Mouse (Mus musculus) layer of hippocampus, postnatal 10 days (tissue): ENCODE data around the gene Uncx. TPM values are rescaled to one million over a fixed set of nuclear protein-coding genes. Genes with fewer than 3 reads are reported as not detected.
"Not testable (repeated sequence)": the region's sequence is repeated elsewhere in the genome, so short reads cannot be mapped to it uniquely, and the experiment has no call there.

ENCODE experiments used
- DNase-seq, 2 experiments: peaks; one replicate each; pipeline ENCODE4 v3.0.0; 2021; ENCODE audit warnings: low spot score in 2 of 2
- total RNA-seq, 2 experiments: library from RNA; stranded (reverse); gene quantifications; 2 replicates each; pipeline ENCODE4 v1.2.3; 2021

Gene Uncx
- total RNA-seq, 2 experiments from 2014 or later = 0.13 TPM; not detected in 1

DNA sequence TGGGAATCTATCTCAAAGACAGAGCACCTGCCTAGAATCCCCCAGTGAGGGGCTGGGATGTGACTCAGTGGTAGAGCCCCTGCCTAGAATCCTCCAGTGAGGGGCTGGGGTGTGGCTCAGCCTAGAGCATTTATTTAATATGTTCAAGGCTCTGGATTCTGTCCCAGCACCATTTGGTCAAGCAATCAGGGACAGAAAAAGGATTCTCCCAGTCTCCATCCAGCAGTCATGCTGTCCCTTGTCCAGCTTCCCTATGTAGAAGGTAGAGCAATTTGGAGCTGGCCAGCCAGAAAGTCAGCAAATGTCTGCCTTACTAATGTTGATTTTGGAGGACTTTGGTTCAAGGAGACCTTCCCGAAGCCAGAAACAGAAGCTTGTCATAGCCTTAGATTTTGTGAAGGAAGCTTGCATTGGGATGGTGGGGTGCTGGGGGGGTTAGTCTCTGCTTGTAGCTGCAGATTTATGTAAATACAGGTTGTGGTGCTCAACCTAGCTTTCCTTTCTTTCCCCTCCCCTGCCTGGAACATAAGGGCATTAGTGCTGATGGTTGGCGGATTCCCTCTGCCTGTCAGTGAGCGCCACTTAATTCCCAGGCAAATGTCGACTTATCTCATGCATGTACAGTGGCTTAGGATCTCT, 18.2 kb downstream of the Uncx start:
- DNase-seq = no peak

DNA sequence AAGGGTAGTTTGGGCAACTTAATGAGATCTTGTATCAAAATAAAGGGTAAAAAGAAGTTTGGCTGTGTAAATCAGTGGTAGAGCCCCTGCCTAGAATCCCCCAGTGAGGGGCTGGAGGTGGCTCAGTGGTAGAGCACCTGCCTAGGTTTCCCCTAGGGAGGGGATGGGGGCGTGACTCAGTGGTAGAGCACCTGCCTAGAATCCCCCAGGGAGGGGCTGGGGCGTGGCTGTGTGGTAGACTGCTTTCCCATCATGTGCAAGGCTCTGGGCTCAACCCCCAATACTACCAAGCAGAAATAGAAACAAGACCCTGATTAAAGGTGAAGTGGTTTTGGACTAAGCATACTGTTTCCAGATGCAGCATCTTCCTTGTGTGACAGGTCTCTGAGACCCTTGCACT, 21.4 kb downstream of the Uncx start:
- DNase-seq = no peak

DNA sequence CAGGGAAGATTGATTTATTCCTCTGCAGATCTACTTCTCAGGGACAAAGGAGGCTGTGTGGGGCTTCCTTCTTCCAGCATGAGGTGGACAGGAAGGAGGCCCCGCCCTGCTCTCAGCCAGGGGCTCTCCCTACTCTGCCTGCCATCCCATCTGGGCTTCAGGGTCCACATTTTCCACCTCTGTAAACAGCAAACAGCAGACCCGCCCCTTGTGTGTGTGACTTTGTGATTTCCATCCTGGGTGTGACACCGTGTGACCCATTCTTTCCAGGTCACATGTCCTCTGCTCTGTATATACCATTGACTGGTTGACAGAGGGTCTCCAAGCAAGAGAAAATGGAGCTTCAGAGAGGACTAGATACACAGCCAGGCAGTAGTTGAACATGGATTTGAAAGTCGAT, 22.2 kb downstream of the Uncx start:
- DNase-seq = no peak

DNA sequence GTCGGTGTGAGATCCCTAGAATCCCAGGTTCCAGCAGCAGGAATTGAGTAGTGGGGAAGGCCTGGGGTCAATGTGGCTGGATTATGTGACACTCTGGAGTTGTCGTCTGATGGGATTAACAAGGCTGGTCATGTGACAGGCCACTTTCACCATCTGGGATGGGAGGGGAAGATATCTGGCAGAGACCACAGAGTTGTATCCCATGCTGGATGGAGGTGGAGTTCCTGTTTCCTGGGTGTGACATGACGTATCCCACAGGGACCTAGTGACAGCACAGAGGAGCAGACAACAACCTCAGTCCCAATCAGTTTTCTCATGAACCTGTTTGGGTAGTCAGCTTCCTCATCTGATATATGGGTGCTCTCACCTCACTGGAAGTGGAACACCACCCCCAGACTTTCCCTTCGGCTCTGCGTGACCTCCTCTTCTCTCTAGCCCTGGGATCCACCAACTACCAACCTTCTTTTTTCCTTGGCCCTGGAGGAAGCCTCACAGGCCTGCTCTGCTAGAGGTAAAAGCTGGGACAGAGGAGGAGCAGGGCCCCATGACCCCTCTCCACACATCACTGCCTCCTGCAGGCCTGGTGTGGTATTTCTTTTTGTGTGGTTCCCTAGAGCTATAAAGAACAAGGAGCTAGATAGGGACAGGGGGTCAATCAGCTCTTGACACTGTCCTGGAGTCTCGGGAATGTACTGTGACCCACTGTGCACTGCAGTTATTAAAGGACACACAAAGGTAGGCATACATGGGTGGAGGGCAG, 23.5 kb downstream of the Uncx start:
- no peak for DNase-seq

DNA sequence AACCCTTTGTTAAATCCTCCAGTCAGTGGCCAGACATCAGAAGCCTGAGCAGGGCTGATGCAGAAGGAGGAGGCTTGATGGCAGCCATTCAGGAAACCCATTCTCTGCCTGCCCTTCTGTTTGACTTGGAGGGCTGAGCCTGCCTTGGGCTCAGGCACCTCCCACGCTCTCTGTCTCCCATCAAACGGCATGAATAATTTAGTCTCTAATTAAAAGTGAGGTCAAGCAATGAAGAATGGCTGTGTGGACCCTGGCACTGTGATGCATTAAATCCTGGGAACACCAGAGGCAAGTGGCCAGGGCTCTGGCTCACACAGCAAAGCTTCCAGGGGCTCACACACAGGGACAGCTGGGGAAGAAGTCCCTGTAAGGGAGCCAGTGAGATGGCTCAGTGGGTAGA, 24.8 kb downstream of the Uncx start:
- no peak for DNase-seq

DNA sequence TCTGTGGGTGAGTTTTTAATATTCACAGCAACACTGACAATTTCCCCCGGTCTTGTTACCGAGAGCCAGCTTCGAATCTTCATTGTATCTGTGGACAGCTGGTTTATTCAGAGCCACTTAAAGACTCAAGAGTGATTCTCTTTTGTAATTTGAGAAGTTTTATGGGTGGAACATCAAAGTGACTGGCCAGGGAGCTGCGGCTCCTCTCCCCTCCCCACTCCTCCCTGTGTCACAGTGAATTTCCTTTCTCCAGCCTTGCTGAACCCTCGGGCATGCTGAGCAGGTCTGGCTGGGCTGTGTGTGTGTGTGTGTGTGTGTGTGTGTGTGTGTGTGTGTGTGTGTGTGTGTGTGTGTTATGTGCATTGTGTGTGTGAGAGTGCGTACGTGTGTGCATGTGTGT, 29.2 kb downstream of the Uncx start:
- no peak for DNase-seq

DNA sequence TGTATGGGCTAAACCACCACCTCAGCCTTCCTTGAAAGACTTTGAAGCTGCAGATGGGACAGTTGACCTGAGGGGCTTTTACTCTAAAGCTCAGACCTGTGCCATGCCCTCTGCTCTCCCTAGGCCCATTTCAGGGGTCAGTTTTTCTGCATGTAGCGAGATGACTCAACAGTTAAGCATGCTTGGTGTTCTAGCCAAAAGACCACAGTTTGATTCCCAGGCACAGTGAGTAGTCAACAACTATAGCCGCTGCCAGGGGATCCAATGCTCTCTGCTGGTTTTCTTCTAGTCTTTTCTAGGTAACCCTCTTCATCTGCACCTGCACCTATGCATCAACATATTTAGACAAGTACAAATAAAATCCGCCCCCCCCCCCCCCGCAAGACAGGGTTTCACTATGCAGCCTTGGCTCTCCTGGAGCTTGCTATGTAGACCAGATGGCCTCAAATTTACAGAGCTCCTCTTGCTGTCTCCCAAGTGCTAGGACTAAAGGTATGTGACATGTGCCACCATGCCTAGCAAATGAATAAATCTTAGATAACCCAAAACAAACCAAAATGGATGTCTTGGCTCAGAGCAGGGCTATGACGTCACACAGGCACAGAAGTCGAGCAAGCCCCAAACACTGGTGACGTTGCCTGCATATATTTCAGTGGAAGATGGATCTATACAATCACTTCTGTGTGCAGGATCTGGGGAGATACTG, 30.5 kb downstream of the Uncx start:
- DNase-seq = no peak

DNA sequence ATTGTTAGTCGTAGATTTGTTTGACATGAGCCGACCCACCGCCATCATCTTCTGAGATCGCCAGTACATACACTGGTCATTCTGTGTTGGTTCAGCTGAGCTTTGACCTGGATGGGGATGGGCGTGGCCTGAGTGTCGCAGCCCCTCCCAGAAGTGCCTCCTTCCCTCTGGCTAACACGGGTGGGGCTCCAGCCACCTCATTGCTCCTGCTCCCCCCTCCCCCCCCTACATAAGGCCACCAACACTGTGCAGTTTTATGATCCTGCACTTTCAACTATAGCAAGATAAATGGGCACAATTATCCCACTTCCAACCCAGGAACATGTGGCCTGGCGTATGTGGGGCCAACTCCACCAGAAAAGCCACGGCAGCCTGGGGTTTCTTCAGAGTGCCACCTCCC, 31.8 kb downstream of the Uncx start:
- DNase-seq = no peak

DNA sequence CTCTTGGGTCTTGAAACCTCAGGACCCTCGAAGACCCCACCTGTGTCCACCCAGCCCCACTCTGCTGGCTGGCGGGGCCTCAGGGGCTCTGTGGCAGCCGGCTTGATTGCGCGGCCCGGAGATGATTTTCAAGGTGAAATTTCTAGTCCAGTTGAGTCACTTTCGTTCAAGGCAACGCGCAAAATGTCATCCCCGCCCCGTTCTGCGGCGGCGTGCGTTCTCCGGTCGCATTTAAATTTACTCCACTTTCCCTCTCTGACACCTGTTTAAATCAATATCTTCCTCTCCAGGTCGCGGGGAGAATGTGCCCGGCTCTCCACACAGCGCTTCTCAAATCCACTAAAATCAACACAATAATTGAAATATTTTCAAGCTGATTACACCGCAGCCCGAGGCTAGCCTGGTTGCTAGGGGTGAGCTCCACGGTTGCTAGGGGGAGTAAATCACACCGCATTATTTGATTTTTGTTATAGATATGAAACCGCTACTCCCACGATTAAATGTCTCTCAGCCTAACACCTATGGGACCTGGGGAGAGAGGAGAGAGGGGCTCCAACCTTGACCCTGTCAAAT, 37.0 kb downstream of the Uncx start:
- no peak for DNase-seq

DNA sequence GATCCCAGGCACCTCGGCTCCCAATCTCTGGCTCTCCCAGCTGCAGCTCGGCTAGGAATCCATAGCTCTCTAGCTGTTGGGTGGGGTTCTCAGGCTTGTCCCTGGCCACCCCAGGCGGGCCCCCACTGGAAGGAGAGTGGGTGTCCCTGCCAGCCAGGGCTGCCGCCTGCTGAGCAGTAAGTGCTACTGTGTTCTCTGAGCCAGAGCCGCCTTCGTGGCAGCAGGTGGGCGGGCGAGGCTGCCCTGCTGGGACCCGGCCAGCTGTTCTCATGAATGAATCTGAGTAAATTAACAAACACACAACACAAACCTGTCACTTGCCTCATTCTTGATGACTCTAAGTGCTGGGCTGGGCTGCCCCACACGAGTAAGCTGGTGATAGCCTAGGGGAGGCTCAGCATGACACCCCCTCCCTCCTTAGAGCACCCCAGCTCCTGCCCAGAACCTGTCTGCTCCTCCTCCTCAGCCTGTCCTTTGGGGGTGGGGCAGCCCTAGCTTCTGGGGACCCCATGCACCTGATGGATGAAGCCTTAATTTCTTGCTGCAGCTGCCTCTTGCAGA, 38.1 kb downstream of the Uncx start:
- DNase-seq = no peak

DNA sequence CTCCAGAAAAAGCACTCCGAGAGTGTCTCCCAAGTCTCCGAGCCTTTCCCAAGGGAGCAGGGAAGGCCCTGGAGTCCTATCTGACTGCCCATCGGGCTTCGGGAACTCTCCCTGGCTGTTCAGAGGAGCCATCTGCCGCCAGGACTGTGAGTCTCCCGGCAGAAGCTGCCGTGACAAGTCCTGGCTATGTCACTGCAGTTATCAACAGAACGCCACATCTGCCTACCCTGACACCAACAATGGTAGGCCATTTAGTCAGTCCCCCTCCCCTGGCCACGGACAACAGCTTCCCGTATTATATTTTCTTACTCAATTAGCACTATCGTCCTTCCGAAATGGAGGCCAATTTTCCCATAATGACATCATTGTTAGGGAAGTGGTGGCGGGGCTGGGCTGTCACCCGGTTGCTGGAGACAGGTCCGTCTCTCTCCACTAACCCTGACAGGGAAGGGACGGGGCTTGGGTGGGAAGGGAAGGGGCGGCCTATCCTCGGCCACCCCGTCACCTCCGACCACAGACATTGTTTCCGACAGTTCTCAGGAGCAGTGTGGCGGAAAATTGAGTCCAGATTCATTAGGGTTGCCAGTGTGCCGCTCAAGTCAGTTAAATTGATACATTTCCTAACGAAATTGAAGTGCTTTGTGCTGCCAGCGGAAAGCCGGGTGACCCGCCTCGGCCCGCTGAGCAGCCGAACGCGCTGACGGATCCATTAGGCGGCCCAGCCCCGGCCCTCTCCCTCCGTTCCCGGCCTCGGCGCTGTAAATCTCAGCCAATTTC, 41.9 kb downstream of the Uncx start:
- DNase-seq = peak; percentile 17 to 25

DNA sequence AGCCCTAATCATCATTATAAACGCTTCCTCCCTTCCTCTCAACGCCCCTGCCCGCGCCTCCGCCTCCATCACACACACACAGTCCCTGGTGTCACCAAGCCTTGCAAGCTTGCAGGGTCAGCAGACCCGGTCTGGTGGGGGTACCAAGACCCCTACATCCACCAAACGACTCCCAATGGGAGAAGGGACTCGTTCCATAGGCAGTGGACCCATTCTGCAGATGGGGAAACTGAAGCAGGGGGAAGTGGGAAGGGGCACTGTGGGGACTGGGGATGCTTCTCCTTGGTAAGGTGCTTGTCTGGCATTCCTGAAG, 42.4 kb downstream of the Uncx start:
- DNase-seq = no peak

DNA sequence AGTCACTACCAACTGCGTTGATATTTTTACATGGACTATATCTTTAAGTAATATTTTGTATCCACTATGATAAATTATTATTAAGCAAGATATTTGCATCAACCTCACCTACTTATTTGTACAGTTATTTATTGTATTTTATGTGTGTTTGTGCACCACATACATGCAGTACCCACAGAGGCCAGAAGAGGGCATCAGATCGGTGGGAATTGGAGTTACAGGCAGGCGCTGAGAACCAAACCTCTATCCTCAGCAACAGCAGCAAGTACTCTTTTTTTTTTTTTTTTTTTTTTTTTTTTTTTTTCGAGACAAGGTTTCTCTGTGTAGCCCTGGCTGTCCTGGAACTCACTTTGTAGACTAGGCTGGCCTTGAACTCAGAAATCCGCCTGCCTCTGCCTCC, 44.2 kb downstream of the Uncx start:
- DNase-seq = not testable (repeated sequence)

DNA sequence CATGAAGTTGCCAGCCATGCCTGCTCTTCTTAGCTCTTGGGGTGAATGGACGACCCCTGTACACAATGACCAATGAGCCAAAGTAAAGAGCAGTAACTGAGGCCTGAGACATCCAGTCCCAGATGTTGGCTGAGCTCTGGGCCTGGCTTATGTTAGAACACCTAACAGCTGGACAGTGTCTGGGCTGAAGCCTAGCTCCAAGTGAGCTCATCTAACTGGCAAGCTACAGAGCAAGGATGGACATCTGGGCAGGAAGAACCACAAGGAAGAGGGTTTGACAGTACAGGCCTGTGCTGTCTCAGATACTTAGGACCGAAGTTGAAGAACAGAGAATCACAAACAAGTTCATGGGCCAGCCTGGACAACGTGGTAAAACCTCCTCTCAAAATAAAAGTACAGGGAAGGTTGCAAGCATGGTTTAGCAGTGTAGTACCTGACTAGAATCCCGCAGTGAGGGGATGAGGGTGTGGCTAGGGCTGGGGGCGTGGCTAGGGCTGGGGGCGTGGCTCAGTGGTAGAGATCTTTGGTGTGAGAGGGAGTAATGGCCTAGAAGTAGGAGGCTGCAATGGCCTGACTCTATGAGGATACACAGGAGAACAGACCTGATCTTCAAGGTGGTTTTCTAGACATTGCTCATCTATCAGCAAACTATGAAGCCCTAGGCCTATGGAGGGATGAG, 47.5 kb downstream of the Uncx start:
- DNase-seq = not testable (repeated sequence)

DNA sequence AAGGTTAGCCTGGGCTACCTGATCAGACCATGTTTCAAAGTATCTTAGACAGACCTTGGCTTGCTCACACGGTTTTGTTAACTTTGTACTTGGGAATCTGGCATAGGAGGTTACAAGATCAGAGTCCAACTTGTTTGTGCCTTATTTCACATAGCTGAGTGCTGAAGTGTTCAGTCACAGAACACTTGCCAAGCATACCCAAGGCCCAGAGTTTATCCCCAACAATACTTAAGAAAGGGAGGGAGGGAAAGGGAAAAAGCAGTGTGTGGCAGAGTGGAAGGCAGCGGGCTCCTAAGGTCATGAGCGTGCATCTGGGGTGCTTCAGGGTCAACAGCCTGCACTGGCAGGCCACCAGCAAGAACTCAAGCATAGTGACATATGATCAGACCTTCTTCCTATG, 48.7 kb downstream of the Uncx start:
- no peak for DNase-seq

DNA sequence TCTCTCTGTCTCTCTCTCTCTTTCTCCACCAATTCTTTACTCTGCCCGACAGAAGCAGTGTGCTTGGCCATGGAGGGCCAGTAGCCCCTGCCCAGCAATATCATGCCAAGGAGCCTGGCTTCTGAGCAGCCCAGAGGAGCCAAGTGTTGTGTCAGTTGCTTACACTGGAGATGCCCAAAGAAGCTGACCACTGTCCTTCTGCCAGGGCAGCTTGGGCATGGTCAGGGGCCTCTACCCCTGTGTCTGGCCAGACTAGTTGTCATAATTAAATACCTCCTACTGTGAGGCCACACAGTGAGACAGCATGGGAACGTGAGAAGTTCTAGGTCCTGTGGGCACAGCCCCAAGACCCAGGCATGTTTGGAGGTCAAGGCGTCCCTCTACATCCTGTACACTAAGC, 49.6 kb downstream of the Uncx start:
- DNase-seq = no peak

DNA sequence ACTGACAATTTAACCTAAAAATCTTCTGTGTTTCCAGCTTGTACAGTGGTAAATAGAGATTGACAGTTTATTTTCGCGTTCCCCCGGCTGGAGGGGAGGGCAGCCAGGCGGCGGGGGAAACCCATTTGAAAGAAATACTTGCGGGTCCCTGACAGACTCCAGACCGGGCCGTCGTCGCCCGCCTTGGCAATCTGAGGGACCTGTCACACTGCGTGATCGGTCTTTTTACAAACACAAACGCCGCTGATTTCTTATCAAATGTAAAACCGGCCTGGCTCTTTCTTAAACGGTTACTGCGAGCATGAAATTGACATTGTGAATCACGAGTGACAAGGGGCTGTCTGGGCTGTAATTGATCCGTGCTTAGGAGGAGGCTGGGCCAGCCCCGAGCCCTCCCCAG, 50.5 kb downstream of the Uncx start:
- DNase-seq = no peak

DNA sequence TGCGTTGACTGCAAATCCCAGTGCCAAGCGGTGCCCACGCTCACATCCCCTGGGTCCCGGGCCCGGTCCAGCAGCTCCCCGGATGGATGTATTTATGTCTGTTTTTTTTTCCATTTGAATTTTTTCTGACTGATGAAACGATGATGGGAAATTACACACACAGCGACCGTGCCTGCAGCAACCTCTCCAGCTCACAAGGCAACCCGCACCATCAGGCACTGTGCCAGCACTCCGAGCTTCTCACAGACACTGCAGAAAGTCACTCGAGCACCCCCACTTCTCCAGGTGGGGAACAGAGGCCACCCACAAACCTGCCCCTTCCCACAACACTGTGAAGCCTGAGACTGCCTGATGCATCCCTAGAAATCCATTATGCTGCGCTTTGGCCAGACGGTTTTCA, 51.7 kb downstream of the Uncx start:
- no peak for DNase-seq
